Mouse (Mus musculus) stomach, embryonic 14.5 days (tissue): ENCODE measurements around the gene Cacng1. TPM values are rescaled to one million over a fixed set of nuclear protein-coding genes. Genes with fewer than 3 reads are reported as not detected.

Experiments used
- ATAC-seq: fragments of 200-750 bp; cut with Nextera tagmentation; 2 replicates; pipeline ENCODE4 v1.8.0; 2017; ENCODE audit warnings: low read depth, moderate TSS enrichment; ENCODE audit not compliant: insufficient number of reproducible peaks, insufficient read depth, low FRiP score
- H3K27ac ChIP-seq: fragments of 300-500 bp; sonication (generic); 2 replicates; pipeline ENCODE4 v1.5.1; 2014; ENCODE audit warnings: mild to moderate bottlenecking, low read length, moderate library complexity, mixed read lengths
- H3K27me3 ChIP-seq: fragments of 300-500 bp; sonication (generic); 2 replicates; pipeline ENCODE4 v1.6.1; 2014; ENCODE audit warnings: low read length, control low read depth, mixed read lengths; ENCODE audit not compliant: control insufficient read depth, insufficient read depth
- H3K36me3 ChIP-seq: fragments of 300-500 bp; sonication (generic); 2 replicates; pipeline ENCODE4 v1.6.1; 2014; ENCODE audit warnings: mild to moderate bottlenecking, control low read depth, low read length, moderate library complexity, mixed read lengths; ENCODE audit not compliant: control insufficient read depth, insufficient read depth
- H3K4me1 ChIP-seq: fragments of 300-500 bp; sonication (generic); 2 replicates; pipeline ENCODE4 v1.6.1; 2014; ENCODE audit warnings: low read length, control low read depth, mixed read lengths; ENCODE audit not compliant: control insufficient read depth, insufficient read depth
- H3K4me2 ChIP-seq: fragments of 300-500 bp; sonication (generic); replicated peaks from 2 replicates; pipeline ENCODE4 v1.6.1; 2014; ENCODE audit warnings: low read depth, low read length, control low read depth
- H3K4me3 ChIP-seq: fragments of 300-500 bp; sonication (generic); 2 replicates; pipeline ENCODE4 v1.5.1; 2014; ENCODE audit warnings: low read depth, low read length, control low read depth
- H3K9ac ChIP-seq: fragments of 300-500 bp; sonication (generic); replicated peaks from 2 replicates; pipeline ENCODE4 v1.6.1; 2014; ENCODE audit warnings: low read depth, mild to moderate bottlenecking, control low read depth, low read length, moderate library complexity, mixed read lengths
- H3K9me3 ChIP-seq: fragments of 300-500 bp; sonication (generic); 2 replicates; pipeline ENCODE4 v1.6.1; 2016; ENCODE audit warnings: low read depth, low read length, control low read depth; ENCODE audit not compliant: control insufficient read depth
- WGBS: fragments of 180-500 bp; shearing (Covaris S2); extraction: QIAGEN DNeasy Blood & Tissue Kit; methylation state at CpG from one replicate; pipeline ENCODE4 v1.1.7; 2014; 5-methylcytosine and 5-hydroxymethylcytosine counted together
- polyA plus RNA-seq: library from polyadenylated mRNA; unstranded; fragments of >200 nt; fragmentation: Nextera tagmentation; extraction: Ambion mirVana; gene quantifications from 2 replicates; pipeline ENCODE4 v1.2.1, GENCODE M21; 2014

Cacng1 gene
- polyA plus RNA-seq, 1 experiment from 2014 or later, result not detected

- Histone ChIP-seq H3K4me1 (peaks cover 12% of the 10 kb centered on the region; the same call in 1 of the 2 replicates), H3K36me3 (peaks cover 6% of the 10 kb centered on the region), H3K27ac (no peak overlapping the region), H3K4me2 (no peak overlapping the region), H3K9me3 (no peaks in the 10 kb centered on the region), H3K4me3 (no peak overlapping the region), H3K27me3 (no peaks in the 10 kb centered on the region), H3K9ac (no peak overlapping the region)
- WGBS, result 90% methylated on average over 4 of the region's 4 CpGs
- ATAC-seq, result no peak
Observed at GRCm38 (mm10) chr11:107655538-107655937, 60.8 kb downstream of the Cacng1 start.

Other genes starting within 250 kb of the Cacng1 start
- 15.5 and 15.7 TPM in 2 replicates for gene Pitpnc1, start 245.8 kb downstream of the Cacng1 start, polyA plus RNA-seq
- gene Psmd12, start 237.0 kb downstream of the Cacng1 start, polyA plus RNA-seq, result 158 and 182 TPM in 2 replicates
- 25.1 and 26.7 TPM in 2 replicates for gene Helz, start 168.6 kb downstream of the Cacng1 start, polyA plus RNA-seq
- gene Cacng4, start 78.0 kb upstream of the Cacng1 start, polyA plus RNA-seq, result 7.7 and 7.9 TPM in 2 replicates
- gene Cacng5, start 198.5 kb upstream of the Cacng1 start, polyA plus RNA-seq, result 0.17 and 0.19 TPM in 2 replicates